Mouse (Mus musculus): ENCODE results near the gene Agpat1. TPM values are rescaled to one million over a fixed set of nuclear protein-coding genes. Genes with fewer than 3 reads are reported as not detected.

Gene Agpat1
- polyA plus RNA-seq, 1 experiment from 2014 or later, result 35.7 TPM

DNA sequence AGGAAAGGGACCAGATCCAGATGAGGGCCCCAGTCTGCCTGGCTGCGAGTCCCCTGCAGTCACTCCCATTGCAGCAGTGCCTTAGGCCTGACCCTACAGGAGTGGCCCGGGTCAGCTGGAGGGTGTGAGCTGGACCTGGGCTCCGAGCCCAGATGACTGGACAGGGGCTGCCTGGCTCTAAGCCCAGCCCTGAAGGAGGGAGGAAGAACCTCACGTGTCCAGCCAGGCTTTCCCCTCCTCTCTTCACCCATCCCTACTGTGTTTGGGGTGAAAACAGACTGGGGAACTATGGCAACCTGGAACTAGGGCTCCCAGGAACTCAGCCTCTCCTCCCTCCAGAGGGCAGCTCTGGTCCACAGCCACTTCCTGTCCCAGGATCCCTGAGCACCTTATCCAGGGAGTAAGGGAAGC lies 51.5 kb downstream of the Agpat1 start:
- H3K27ac ChIP-seq (ENCODE audit: low read length), result peak overlapping the region; percentile 81
- H3K27me3 ChIP-seq (replicated peaks; ENCODE audit: insufficient read depth, low read length), result peaks cover 3% of the 10 kb centered on the region; the same call in 1 of the 2 replicates
- DNase-seq (ENCODE audit: low spot score) (peak; percentile 96), ATAC-seq (peak; percentile 91)
- TF ChIP-seq CTCF (IDR thresholded peaks at IDR 0.05) (peak; percentile 66), EP300 (IDR thresholded peaks at IDR 0.05) (peak; percentile 69)
- H3K36me3 ChIP-seq (ENCODE audit: insufficient read depth, low read length), result 0 out of 2 replicates have a peak, but pooled peaks cover 7% of the 10 kb centered on the region
- H3K9ac ChIP-seq (replicated peaks; ENCODE audit: low read depth), result 0 out of 2 replicates have a peak overlapping the region, but pooled peaks have one; percentile 8
- 24% methylated on average over 4 of the region's 4 CpGs for WGBS
- no peak overlapping the region for H3K4me3 ChIP-seq (ENCODE audit: low read depth, low read length)
- no peaks in the 10 kb centered on the region for H3K9me3 ChIP-seq (ENCODE audit: low read length)
- no peak overlapping the region for H3K4me2 ChIP-seq (replicated peaks; ENCODE audit: low read depth, low read length)
- H3K4me1 ChIP-seq (ENCODE audit: insufficient read depth, low read depth, low read length), result peaks cover 8% of the 10 kb centered on the region

DNA sequence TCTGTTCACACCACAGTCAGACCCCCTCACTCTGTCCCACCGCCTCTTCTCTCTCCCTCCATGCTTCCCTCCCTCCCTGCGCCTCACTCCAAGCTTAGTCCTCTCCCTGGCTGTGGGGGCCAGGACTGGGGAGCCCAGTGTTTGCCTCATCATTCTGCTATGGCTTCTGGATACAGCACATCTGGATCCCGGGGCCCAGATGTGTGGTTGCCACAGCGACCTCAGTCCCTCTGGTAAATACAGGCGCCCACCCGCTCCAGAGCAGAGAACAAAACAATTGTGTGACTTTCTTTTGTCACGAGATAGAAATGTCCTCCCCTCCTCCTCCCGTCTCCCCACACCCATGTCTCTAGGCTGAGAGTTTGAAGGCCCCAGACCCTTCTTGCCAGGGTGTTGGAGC lies 52.6 kb downstream of the Agpat1 start:
- TF ChIP-seq CTCF (IDR thresholded peaks at IDR 0.05) (no peak), EP300 (IDR thresholded peaks at IDR 0.05) (no peak)
- Histone ChIP-seq H3K4me2 (replicated peaks; ENCODE audit: low read depth, low read length) (no peak overlapping the region), H3K4me1 (ENCODE audit: insufficient read depth, low read depth, low read length) (peaks cover 17% of the 10 kb centered on the region), H3K9me3 (ENCODE audit: low read length) (no peaks in the 10 kb centered on the region), H3K27ac (ENCODE audit: low read length) (no peak overlapping the region), H3K4me3 (ENCODE audit: low read depth, low read length) (no peak overlapping the region), H3K36me3 (ENCODE audit: insufficient read depth, low read length) (0 out of 2 replicates have a peak, but pooled peaks cover 7% of the 10 kb centered on the region), H3K27me3 (replicated peaks; ENCODE audit: insufficient read depth, low read length) (peaks cover 7% of the 10 kb centered on the region; the same call in 1 of the 2 replicates), H3K9ac (replicated peaks; ENCODE audit: low read depth) (no peak overlapping the region)
- DNase-seq (ENCODE audit: low spot score) (no peak), ATAC-seq (no peak)
- 55% methylated on average over 8 of the region's 8 CpGs for WGBS

DNA sequence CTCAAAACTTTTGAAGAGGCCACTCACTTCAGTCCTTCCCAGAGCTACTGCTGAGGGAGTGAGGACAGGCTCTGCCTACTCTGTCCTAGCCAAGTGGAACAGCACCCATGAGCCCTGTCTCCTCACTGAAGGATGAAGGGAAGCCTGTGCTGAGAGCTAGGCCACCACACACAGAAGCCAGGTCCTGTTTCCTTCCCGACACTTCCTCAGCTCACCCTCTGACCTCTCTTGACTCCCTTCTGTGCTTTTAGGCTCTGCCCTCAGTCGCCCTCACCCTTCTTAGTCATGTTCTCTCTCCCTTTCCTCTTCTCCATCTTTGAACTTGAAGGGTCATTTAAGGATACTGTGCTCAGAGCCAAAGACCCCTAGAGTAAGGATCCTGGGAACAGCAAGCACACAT lies 53.2 kb downstream of the Agpat1 start:
- Histone ChIP-seq H3K27ac (ENCODE audit: low read length) (no peak overlapping the region), H3K9ac (replicated peaks; ENCODE audit: low read depth) (no peak overlapping the region), H3K9me3 (ENCODE audit: low read length) (no peaks in the 10 kb centered on the region), H3K27me3 (replicated peaks; ENCODE audit: insufficient read depth, low read length) (peaks cover 7% of the 10 kb centered on the region; the same call in 1 of the 2 replicates), H3K36me3 (ENCODE audit: insufficient read depth, low read length) (0 out of 2 replicates have a peak, but pooled peaks cover 7% of the 10 kb centered on the region), H3K4me1 (ENCODE audit: insufficient read depth, low read depth, low read length) (peaks cover 17% of the 10 kb centered on the region), H3K4me2 (replicated peaks; ENCODE audit: low read depth, low read length) (no peak overlapping the region), H3K4me3 (ENCODE audit: low read depth, low read length) (no peak overlapping the region)
- DNase-seq (ENCODE audit: low spot score) (no peak), ATAC-seq (no peak)
- TF ChIP-seq CTCF (IDR thresholded peaks at IDR 0.05) (no peak), EP300 (IDR thresholded peaks at IDR 0.05) (no peak)
- 30% methylated on average over 2 of the region's 2 CpGs for WGBS

DNA sequence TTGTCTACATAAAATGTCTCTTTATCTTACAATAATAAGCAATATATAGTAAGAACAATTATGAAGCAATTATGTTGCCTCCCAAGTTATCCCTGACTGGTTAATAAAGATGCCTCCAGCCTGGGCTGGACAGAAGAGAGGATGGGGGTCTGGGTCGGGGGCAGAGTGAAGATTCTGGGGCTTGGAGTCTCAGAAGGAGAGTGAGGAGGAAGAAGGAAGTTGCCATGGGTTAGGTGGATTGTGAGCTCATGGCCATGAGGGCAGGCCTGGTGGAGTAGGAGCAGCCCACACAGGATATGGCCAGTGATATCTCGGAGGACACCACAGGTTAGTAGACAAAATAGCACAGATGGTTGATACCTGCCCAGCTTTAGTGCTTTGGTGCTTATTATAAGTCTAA lies 54.1 kb downstream of the Agpat1 start:
- Histone ChIP-seq H3K9ac (replicated peaks; ENCODE audit: low read depth) (no peak overlapping the region), H3K27me3 (replicated peaks; ENCODE audit: insufficient read depth, low read length) (peaks cover 7% of the 10 kb centered on the region; the same call in 1 of the 2 replicates), H3K4me2 (replicated peaks; ENCODE audit: low read depth, low read length) (no peak overlapping the region), H3K36me3 (ENCODE audit: insufficient read depth, low read length) (no peaks in the 10 kb centered on the region), H3K27ac (ENCODE audit: low read length) (no peak overlapping the region), H3K4me1 (ENCODE audit: insufficient read depth, low read depth, low read length) (peaks cover 17% of the 10 kb centered on the region), H3K4me3 (ENCODE audit: low read depth, low read length) (no peak overlapping the region), H3K9me3 (ENCODE audit: low read length) (no peaks in the 10 kb centered on the region)
- no peak for DNase-seq (ENCODE audit: low spot score)
- 72% methylated on average over 2 of the region's 2 CpGs for WGBS
- TF ChIP-seq EP300 (IDR thresholded peaks at IDR 0.05), result no peak
- TF ChIP-seq CTCF (IDR thresholded peaks at IDR 0.05), result no peak
- no peak for ATAC-seq

DNA sequence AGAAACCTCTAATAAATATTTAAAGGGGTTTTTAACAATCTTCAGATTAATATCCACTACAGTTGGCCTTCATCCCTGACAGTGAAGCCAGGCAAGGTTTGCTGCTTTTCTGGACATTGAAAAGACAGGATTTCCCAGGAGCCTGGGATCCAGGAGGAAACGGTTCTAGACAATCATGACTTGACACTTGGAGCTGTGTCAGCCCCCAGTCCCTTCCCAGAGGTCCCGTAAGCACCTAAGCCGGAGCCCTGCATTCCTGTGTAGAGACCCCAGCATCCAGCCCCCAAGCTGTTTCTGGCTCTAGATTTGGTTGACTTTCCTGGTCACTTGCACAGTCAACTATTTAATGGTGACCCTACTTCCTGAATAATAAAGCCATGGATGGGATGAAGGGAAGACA lies 54.5 kb downstream of the Agpat1 start:
- Histone ChIP-seq H3K4me1 (ENCODE audit: insufficient read depth, low read depth, low read length) (peaks cover 17% of the 10 kb centered on the region), H3K4me2 (replicated peaks; ENCODE audit: low read depth, low read length) (no peak overlapping the region), H3K4me3 (ENCODE audit: low read depth, low read length) (no peak overlapping the region), H3K9ac (replicated peaks; ENCODE audit: low read depth) (no peak overlapping the region), H3K27me3 (replicated peaks; ENCODE audit: insufficient read depth, low read length) (peaks cover 7% of the 10 kb centered on the region; the same call in 1 of the 2 replicates), H3K9me3 (ENCODE audit: low read length) (no peaks in the 10 kb centered on the region), H3K36me3 (ENCODE audit: insufficient read depth, low read length) (no peaks in the 10 kb centered on the region), H3K27ac (ENCODE audit: low read length) (no peak overlapping the region)
- no peak for DNase-seq (ENCODE audit: low spot score)
- 76% methylated on average over 3 of the region's 3 CpGs for WGBS
- TF ChIP-seq CTCF (IDR thresholded peaks at IDR 0.05) (no peak), EP300 (IDR thresholded peaks at IDR 0.05) (no peak)
- no peak for ATAC-seq

DNA sequence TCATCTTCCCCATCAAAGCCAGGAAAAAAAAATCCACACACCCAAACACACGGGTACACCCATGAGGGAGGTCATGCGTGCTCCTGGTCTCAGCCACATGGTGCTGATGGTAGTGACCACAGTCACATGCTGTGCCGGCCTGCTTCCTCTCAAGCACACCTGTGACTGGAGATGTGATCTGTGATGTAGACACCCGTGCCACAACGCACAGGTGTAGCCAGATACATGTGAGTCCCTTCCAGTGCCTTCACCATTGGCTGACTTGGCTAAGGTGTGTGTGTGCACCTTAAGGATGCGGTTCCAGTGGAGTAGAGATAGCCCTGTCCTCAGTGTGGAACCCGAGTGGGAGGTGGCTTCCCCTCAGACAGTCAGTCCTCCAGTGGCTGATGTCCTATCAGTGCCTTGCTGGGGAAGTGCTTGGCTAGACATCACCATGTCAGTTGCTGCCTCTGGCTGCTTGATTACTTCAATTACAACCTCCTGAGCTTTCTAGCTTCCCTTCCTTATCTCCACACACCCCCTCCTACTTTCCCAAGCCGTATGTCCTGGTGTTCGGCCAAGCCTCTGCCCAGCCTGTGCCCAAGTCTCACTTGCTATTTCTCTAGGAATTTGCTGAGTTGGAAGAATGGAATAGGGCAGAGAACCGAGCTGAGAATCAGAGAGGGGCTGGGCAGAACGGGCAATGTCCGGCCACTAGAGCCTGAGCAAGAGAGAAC lies 55.3 kb downstream of the Agpat1 start:
- Histone ChIP-seq H3K4me2 (replicated peaks; ENCODE audit: low read depth, low read length) (no peak overlapping the region), H3K9ac (replicated peaks; ENCODE audit: low read depth) (no peak overlapping the region), H3K27me3 (replicated peaks; ENCODE audit: insufficient read depth, low read length) (peaks cover 7% of the 10 kb centered on the region; the same call in 1 of the 2 replicates), H3K9me3 (ENCODE audit: low read length) (no peaks in the 10 kb centered on the region), H3K4me3 (ENCODE audit: low read depth, low read length) (no peak overlapping the region), H3K4me1 (ENCODE audit: insufficient read depth, low read depth, low read length) (peaks cover 17% of the 10 kb centered on the region), H3K27ac (ENCODE audit: low read length) (no peak overlapping the region), H3K36me3 (ENCODE audit: insufficient read depth, low read length) (no peaks in the 10 kb centered on the region)
- DNase-seq (ENCODE audit: low spot score), result no peak
- no peak for ATAC-seq
- WGBS, result 53% methylated on average over 12 of the region's 12 CpGs
- no peak for TF ChIP-seq EP300 (IDR thresholded peaks at IDR 0.05)
- TF ChIP-seq CTCF (IDR thresholded peaks at IDR 0.05), result no peak
